Mouse (Mus musculus) midbrain, embryonic 16.5 days (tissue): ENCODE data around the gene Cbll1. TPM values are rescaled to one million over a fixed set of nuclear protein-coding genes. Genes with fewer than 3 reads are reported as not detected.

Source experiments
- ATAC-seq: fragments of 200-750 bp; cut with Nextera tagmentation; 2 replicates; pipeline ENCODE4 v1.8.0; 2017; ENCODE audit warnings: moderate TSS enrichment
- H3K27ac ChIP-seq: fragments of 300-500 bp; sonication (generic); 2 replicates; pipeline ENCODE4 v1.5.1; 2014; ENCODE audit warnings: mild to moderate bottlenecking, low read length, mixed read lengths
- H3K27me3 ChIP-seq: fragments of 300-500 bp; sonication (generic); 2 replicates; pipeline ENCODE4 v1.6.1; 2014; ENCODE audit warnings: low read depth, low read length, mixed read lengths; ENCODE audit not compliant: control insufficient read depth, insufficient read depth
- H3K36me3 ChIP-seq: fragments of 300-500 bp; sonication (generic); 2 replicates; pipeline ENCODE4 v1.6.1; 2014; ENCODE audit warnings: mild to moderate bottlenecking, low read length, moderate library complexity, mixed read lengths; ENCODE audit not compliant: control insufficient read depth, insufficient read depth
- H3K4me1 ChIP-seq: fragments of 300-500 bp; sonication (generic); 2 replicates; pipeline ENCODE4 v1.6.1; 2014; ENCODE audit warnings: mild to moderate bottlenecking, low read length, mixed read lengths; ENCODE audit not compliant: control insufficient read depth, insufficient read depth
- H3K4me2 ChIP-seq: fragments of 300-500 bp; sonication (generic); 2 replicates; pipeline ENCODE4 v1.6.1; 2014; ENCODE audit warnings: mild to moderate bottlenecking, low read length, mixed read lengths
- H3K4me3 ChIP-seq: fragments of 300-500 bp; sonication (generic); 2 replicates; pipeline ENCODE4 v1.5.1; 2014; ENCODE audit warnings: low read depth, mild to moderate bottlenecking, low read length, moderate library complexity, mixed read lengths
- H3K9ac ChIP-seq: fragments of 300-500 bp; sonication (generic); 2 replicates; pipeline ENCODE4 v1.6.1; 2014; ENCODE audit warnings: low read depth, low read length, mixed read lengths
- H3K9me3 ChIP-seq: fragments of 300-500 bp; sonication (generic); replicated peaks from 2 replicates; pipeline ENCODE4 v1.6.1; 2014; ENCODE audit warnings: mild to moderate bottlenecking, low read length, mixed read lengths; ENCODE audit not compliant: control insufficient read depth, poor library complexity, severe bottlenecking
- WGBS: fragments of 180-500 bp; shearing (Covaris S2); extraction: QIAGEN DNeasy Blood & Tissue Kit; methylation state at CpG from one replicate; pipeline ENCODE4 v1.1.7; 2014; 5-methylcytosine and 5-hydroxymethylcytosine counted together
- polyA plus RNA-seq: library from polyadenylated mRNA; unstranded; fragments of >200 nt; fragmentation: Nextera tagmentation; extraction: Ambion mirVana; gene quantifications from 2 replicates; pipeline ENCODE4 v1.2.1, GENCODE M21; 2015

The Cbll1 gene
- 17.4 and 18.2 TPM in 2 replicates for polyA plus RNA-seq

GRCm38 (mm10) chr12:31499314-31500131 is at the start of gene Cbll1:
Gene Cbll1, minus strand, starts transcription at chr12:31499616.
- WGBS, result under 1% methylated on average over 64 of the region's 68 CpGs
- Histone ChIP-seq H3K9ac (peak within 1 kb of the TSS; percentile 80), H3K4me1 (peaks cover 14% of the 10 kb centered on the region), H3K4me2 (peak within 1 kb of the TSS; percentile 82), H3K36me3 (no peaks in the 10 kb centered on the region), H3K27me3 (no peaks in the 10 kb centered on the region), H3K27ac (peak within 1 kb of the TSS; percentile 97), H3K9me3 (no peaks in the 10 kb centered on the region), H3K4me3 (peak within 1 kb of the TSS; percentile 81)
- ATAC-seq, result peak; percentile 99

GRCm38 (mm10) chr12:31546061-31546460 is 46.6 kb upstream of the Cbll1 start:
- no peaks in the 10 kb centered on the region for H3K27me3 ChIP-seq
- H3K9me3 ChIP-seq, result no peaks in the 10 kb centered on the region
- H3K4me3 ChIP-seq, result no peak overlapping the region
- no peak for ATAC-seq
- no peak overlapping the region for H3K9ac ChIP-seq
- H3K4me2 ChIP-seq, result no peak overlapping the region
- 88% methylated on average over 1 of the region's 1 CpGs for WGBS
- no peaks in the 10 kb centered on the region for H3K4me1 ChIP-seq
- no peak overlapping the region for H3K27ac ChIP-seq
- no peaks in the 10 kb centered on the region for H3K36me3 ChIP-seq

DNA sequence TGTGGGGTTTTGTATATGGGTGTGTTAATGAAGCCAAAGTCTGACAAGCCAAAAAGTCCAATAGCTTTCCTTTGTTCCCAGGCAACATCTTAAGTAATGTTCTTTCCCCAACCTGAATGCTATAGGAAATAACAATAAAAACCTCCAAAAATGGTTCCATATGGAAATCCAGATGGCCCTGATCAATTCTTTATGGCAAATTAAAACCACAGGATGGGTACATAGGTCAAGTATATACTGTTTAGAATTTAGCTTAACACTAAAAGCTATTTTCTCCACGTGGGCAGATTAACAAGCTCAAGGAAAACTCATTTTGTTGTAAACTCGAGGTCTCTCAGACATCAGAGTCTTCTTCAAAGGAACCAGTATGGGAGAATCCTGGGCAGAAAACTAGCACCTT is 45.8 kb upstream of the Cbll1 start:
- no peak for ATAC-seq
- no peak overlapping the region for H3K4me3 ChIP-seq
- no peak overlapping the region for H3K27ac ChIP-seq
- no peak overlapping the region for H3K9ac ChIP-seq
- H3K36me3 ChIP-seq, result no peaks in the 10 kb centered on the region
- H3K4me1 ChIP-seq, result no peaks in the 10 kb centered on the region
- H3K27me3 ChIP-seq, result no peaks in the 10 kb centered on the region
- H3K9me3 ChIP-seq, result no peaks in the 10 kb centered on the region
- 43% methylated on average over 2 of the region's 2 CpGs for WGBS
- H3K4me2 ChIP-seq, result no peak overlapping the region

GRCm38 (mm10) chr12:31541541-31541940 is 42.1 kb upstream of the Cbll1 start:
- no peak overlapping the region for H3K4me3 ChIP-seq
- ATAC-seq, result no peak
- H3K4me1 ChIP-seq, result no peaks in the 10 kb centered on the region
- H3K27ac ChIP-seq, result no peak overlapping the region
- no peaks in the 10 kb centered on the region for H3K9me3 ChIP-seq
- WGBS, result 82% methylated on average over 5 of the region's 5 CpGs
- H3K27me3 ChIP-seq, result no peaks in the 10 kb centered on the region
- no peaks in the 10 kb centered on the region for H3K36me3 ChIP-seq
- no peak overlapping the region for H3K9ac ChIP-seq
- H3K4me2 ChIP-seq, result no peak overlapping the region

DNA sequence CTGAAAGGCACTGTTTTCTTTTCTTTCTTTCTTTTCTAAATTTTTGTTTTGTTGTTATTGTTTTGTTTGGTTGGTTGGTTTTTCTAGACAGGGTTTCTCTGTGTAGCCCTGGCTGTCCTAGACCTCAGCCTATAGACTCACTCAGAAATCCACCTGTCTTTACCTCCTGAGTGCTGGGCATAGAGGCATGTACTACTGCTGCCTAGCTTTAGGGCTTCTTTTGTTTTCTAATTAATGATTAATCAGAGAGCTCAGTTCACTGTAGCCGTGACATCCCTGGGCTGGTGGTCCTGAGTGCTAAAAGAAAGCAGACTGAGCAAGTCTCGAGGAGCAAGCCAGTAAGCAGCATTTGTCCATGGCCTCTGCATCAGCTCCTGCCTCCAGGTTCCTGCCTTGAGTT is 40.4 kb upstream of the Cbll1 start:
- Histone ChIP-seq H3K9me3 (no peaks in the 10 kb centered on the region), H3K27ac (no peak overlapping the region), H3K4me3 (no peak overlapping the region), H3K9ac (no peak overlapping the region), H3K27me3 (no peaks in the 10 kb centered on the region), H3K4me2 (no peak overlapping the region), H3K4me1 (no peaks in the 10 kb centered on the region), H3K36me3 (no peaks in the 10 kb centered on the region)
- whole genome bisulfite sequencing, result 82% methylated on average over 2 of the region's 2 CpGs
- ATAC-seq, result no peak

DNA sequence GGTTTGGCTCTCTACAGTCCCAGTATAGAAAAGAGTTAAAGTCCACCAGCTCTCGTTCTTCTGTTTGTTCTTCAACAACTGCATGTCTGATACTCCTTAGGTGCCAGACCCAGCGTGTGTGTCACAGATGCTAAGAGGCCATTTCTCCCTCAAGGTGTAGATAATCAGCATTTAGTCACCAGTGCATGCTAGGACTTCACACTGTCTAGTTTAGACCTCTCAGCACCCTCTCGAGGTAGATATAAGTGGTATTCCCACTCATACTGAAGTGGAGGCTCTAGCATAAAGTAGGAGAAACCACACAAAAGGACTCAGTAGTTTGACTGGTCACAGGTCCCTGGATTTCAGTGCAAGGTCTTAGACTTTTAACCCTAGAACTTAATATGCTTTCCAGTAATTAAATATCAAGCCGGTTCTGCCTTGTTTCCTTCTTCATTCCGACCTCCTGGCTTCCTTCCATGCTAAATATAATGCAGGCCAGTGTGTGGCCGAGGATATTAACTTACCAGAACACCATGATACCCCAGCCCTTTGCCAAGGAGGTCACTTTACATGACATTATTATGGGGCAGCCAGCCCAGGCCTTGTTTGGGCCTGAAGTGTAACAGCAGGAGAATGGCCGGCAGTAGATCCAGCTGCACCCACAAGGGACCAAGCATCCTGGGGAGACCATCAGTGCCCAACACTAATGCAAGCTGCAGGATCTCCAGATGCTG is 38.3 kb upstream of the Cbll1 start:
- Histone ChIP-seq H3K4me3 (no peak overlapping the region), H3K27ac (no peak overlapping the region), H3K4me2 (no peak overlapping the region), H3K9me3 (no peaks in the 10 kb centered on the region), H3K9ac (no peak overlapping the region), H3K4me1 (0 out of 2 replicates have a peak, but pooled peaks cover 7% of the 10 kb centered on the region), H3K36me3 (no peaks in the 10 kb centered on the region), H3K27me3 (no peaks in the 10 kb centered on the region)
- ATAC-seq, result no peak
- 78% methylated on average over 7 of the region's 7 CpGs for WGBS

DNA sequence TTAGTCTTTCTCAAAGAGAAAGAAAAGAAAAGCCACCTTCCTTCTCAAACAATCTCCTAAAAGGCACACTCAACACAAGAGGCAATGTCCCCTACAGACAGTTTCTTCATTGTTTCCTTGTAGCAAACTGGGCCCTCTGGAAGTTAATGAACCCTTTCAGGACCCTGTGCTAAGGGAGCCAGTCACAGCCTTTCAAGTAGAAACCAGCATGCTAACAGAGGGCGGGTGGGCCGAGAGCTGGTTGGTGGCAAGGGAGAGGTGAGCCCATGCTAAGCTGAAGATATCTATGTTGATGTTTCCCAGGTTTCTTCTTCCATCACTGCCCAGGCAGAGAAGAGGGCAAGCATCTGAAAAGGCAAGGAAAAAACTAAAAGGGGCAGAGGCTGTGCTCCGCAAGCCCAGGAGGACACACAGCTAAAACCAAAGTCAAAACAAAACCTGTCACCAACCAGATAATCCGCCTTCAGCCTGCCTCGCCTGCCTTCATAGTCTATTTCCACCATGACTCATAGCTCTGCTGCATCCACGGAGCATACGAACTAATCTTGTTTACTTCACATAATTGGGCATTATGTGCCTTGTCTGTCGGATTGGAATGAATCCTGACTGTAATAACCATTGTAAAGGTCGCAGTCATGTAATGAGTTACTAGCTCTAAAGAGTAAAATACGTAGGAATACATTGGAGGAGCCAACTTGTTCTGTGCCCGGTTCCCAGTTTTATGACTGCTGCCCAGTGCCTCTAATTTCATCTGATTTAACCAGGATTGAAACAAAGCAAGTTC is 34.8 kb upstream of the Cbll1 start:
- H3K27me3 ChIP-seq, result no peaks in the 10 kb centered on the region
- no peak for ATAC-seq
- no peaks in the 10 kb centered on the region for H3K9me3 ChIP-seq
- no peak overlapping the region for H3K4me2 ChIP-seq
- no peak overlapping the region for H3K4me3 ChIP-seq
- WGBS, result 54% methylated on average over 11 of the region's 11 CpGs
- no peak overlapping the region for H3K27ac ChIP-seq
- H3K9ac ChIP-seq, result no peak overlapping the region
- H3K4me1 ChIP-seq, result 0 out of 2 replicates have a peak, but pooled peaks cover 7% of the 10 kb centered on the region
- no peaks in the 10 kb centered on the region for H3K36me3 ChIP-seq

GRCm38 (mm10) chr12:31533218-31533908 is 33.9 kb upstream of the Cbll1 start:
- ATAC-seq, result no peak
- Histone ChIP-seq H3K9me3 (no peaks in the 10 kb centered on the region), H3K4me1 (0 out of 2 replicates have a peak, but pooled peaks cover 7% of the 10 kb centered on the region), H3K36me3 (no peaks in the 10 kb centered on the region), H3K4me3 (no peak overlapping the region), H3K9ac (no peak overlapping the region), H3K27ac (no peak overlapping the region), H3K27me3 (no peaks in the 10 kb centered on the region), H3K4me2 (no peak overlapping the region)
- 77% methylated on average over 10 of the region's 10 CpGs for WGBS
